Mouse (Mus musculus): ENCODE data around the gene Mafb.

Mafb gene

GRCm38 (mm10) chr2:160327167-160327566, 39.7 kb downstream of the Mafb start:
- DNase-seq (ENCODE audit: low read depth): no peak

DNA sequence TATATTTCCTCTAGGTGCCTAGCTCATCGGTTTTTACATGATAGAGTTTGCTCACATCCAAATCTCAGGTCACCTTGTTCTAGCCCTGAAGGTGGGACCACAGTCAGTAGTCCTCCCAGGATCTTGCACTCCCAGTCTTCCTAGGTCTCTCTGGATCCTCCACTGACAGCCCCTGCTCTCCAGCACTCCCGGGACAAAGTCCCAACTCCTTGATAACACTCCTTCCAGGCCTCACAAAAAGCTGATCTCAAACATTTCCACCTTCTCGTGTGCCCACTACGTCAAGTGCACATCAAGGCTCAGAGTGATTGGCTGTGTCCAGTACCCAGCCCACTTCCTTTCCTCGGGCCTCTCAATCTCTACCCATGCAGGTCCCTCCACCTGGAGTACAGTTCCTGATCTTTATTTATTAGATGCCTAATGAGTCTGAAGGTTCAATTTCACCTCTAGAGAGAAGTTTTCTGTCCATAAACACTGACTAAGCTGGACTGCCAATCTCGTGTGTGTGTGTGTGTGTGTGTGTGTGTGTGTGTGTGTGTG, 41.7 kb downstream of the Mafb start:
- no peak for DNase-seq (ENCODE audit: low read depth)

GRCm38 (mm10) chr2:160321829-160322228, 45.0 kb downstream of the Mafb start:
- no peak for DNase-seq (ENCODE audit: low read depth)

DNA sequence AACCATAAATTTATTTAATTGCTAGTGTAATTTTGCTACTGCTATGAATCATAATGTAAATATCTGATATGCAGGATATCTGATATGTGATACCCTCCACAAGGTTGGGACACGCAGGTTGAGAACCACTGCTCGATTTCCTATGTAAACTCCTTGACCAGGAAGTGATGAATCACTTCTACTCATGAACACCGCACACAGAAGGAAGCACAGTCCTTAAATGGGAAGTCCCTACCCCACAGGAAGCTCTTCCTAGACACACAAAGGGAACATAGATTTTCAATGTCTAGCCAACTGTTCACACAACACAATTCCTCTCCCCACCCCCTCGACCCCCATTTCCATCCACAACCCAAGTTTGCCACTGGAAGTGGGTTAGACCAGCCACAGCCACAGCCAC, 48.6 kb downstream of the Mafb start:
- no peak for DNase-seq (ENCODE audit: low read depth)

All from induced T-regulatory cell, adult 2 months (primary cell).